Mouse (Mus musculus) cerebellum, adult 2 months (tissue): ENCODE measurements at regions not wholly inside any gene's neighbourhood (a gene's known extent, or its start where the extent isn't known, plus 50 kb on each side); places are given as distances from the start of the nearest gene placed in this dataset.

Source experiments
- CTCF ChIP-seq: fragments of 200-500 bp; IDR thresholded peaks from 2 replicates; pipeline ENCODE4 v1.5.1; 2011; ENCODE audit warnings: low read depth, mild to moderate bottlenecking, control low read depth, low read length, moderate library complexity, borderline replicate concordance; ENCODE audit not compliant: insufficient read depth
- POLR2A ChIP-seq: fragments of 200-500 bp; IDR thresholded peaks from 2 replicates; pipeline ENCODE4 v1.6.1; 2011; ENCODE audit warnings: low read length, control low read depth, borderline replicate concordance; ENCODE audit not compliant: insufficient read depth

DNA sequence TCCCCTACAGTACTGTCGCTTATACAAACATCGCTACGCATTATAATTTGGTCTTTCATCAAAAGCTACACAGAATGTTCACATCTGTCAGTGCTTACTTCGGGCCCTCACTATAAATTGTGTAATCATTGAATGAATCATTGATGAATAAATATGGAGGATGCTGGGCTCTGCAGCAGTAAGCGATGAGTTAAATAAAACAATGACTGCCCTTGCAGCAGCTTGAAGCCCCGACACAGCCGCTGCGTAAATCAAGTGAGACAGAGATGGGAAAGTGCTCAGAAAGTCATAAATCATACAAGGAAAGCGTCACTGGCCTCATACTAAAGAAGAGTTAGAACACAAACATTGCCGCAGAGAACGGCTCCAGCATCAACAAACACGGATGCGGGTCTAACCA, 172.9 kb upstream of the Zpld1 start:
- TF ChIP-seq CTCF (no peak), POLR2A (no peak)
